Mouse (Mus musculus) WW6 (cell line): ENCODE measurements around the gene Prm2.
"Not testable (repeated sequence)": the region's sequence is repeated elsewhere in the genome, so short reads cannot be mapped to it uniquely, and the experiment has no call there.

Source experiments
- DNase-seq: peaks from one replicate; pipeline ENCODE4 v3.0.0-alpha.2; 2013; ENCODE audit warnings: low read depth, low spot score

The Prm2 gene

GRCm38 (mm10) chr16:10812865-10813371, 17.0 kb upstream of the Prm2 start, which contains the start of gene Gm11172:
Gene Gm11172, plus strand, starts transcription at chr16:10812915.
- no peak for DNase-seq

GRCm38 (mm10) chr16:10810376-10810775, 14.4 kb upstream of the Prm2 start:
- no peak for DNase-seq

GRCm38 (mm10) chr16:10805789-10806527, 10.0 kb upstream of the Prm2 start, which contains the start of gene Prm1:
Gene Prm1, minus strand, starts transcription at chr16:10805839.
- no peak for DNase-seq

- not testable (repeated sequence) for DNase-seq
Observed at GRCm38 (mm10) chr16:10802420-10802819, 6.5 kb upstream of the Prm2 start.

GRCm38 (mm10) chr16:10790702-10791101, 5.2 kb downstream of the Prm2 start, which contains the start of gene Prm3:
Gene Prm3, minus strand, starts transcription at chr16:10790914.
- no peak for DNase-seq

- DNase-seq, result no peak
Observed at GRCm38 (mm10) chr16:10788866-10789265, 7.1 kb downstream of the Prm2 start.

- no peak for DNase-seq
Observed at GRCm38 (mm10) chr16:10788271-10788670, 7.7 kb downstream of the Prm2 start, which contains the start of gene Tnp2. Gene Tnp2, minus strand, starts transcription at chr16:10788660.

- no peak for DNase-seq
Observed at GRCm38 (mm10) chr16:10787548-10788058, 8.3 kb downstream of the Prm2 start.

- DNase-seq, result no peak
Observed at GRCm38 (mm10) chr16:10786782-10787547, 9.0 kb downstream of the Prm2 start.

- DNase-seq, result peak; percentile 65
Observed at GRCm38 (mm10) chr16:10786288-10786687, 9.6 kb downstream of the Prm2 start.

GRCm38 (mm10) chr16:10785371-10786231, 10.3 kb downstream of the Prm2 start, which contains the start of gene Socs1:
Gene Socs1, minus strand, starts transcription at chr16:10785536.
- DNase-seq, result peak; percentile 75

- DNase-seq, result peak; percentile 69
Observed at GRCm38 (mm10) chr16:10784793-10785370, 11.1 kb downstream of the Prm2 start.

GRCm38 (mm10) chr16:10783883-10784792, 11.8 kb downstream of the Prm2 start:
- no peak for DNase-seq

GRCm38 (mm10) chr16:10783451-10783850, 12.5 kb downstream of the Prm2 start:
- no peak for DNase-seq

- DNase-seq, result no peak
Observed at GRCm38 (mm10) chr16:10783152-10783434, 12.8 kb downstream of the Prm2 start.

GRCm38 (mm10) chr16:10782377-10783151, 13.4 kb downstream of the Prm2 start:
- DNase-seq, result no peak

- DNase-seq, result no peak
Observed at GRCm38 (mm10) chr16:10781862-10782371, 14.0 kb downstream of the Prm2 start.

GRCm38 (mm10) chr16:10780631-10781120, 15.3 kb downstream of the Prm2 start:
- DNase-seq, result no peak
